ENCODE assay signal across 26 mouse cellular contexts in genomic region chr19:23984186-23984585, GRCm38 (mm10). TPM values are rescaled to one million over a fixed set of nuclear protein-coding genes. Genes with fewer than 3 reads are reported as not detected.
A peak's percentile ranks its signal among the peaks of the same experiment; 100 is the strongest.
DNase-seq lines count a peak whose midpoint lies in the region; ATAC-seq and TF ChIP-seq lines count a peak whose summit lies in the region.
"Had no signal": no experiment of that assay in that cellular context is flagged by ENCODE, and none has a peak within 500 bp of the region (broad histone marks: within the 10 kb centered on the region; RNA-seq: fewer than 3 reads in every experiment).

No protein-coding gene starts in this region.

- H3K27ac ChIP-seq in forebrain, postnatal 0 days (ENCODE audit: low read depth, low read length): no peak overlapping the region
- no peak overlapping the region for H3K27ac ChIP-seq in forebrain, embryonic 15.5 days (replicated peaks)
- peak overlapping the region; percentile 26; the same call in 1 of the 2 replicates for H3K27ac ChIP-seq in hindbrain, embryonic 14.5 days
- no peak overlapping the region for H3K27ac ChIP-seq in hindbrain, embryonic 11.5 days (ENCODE audit: low read depth, low read length)
- no peak overlapping the region for H3K27ac ChIP-seq in midbrain, embryonic 14.5 days (replicated peaks; ENCODE audit: low read depth, low read length)
- no peak overlapping the region for H3K27ac ChIP-seq in midbrain, embryonic 10.5 days (replicated peaks)
- H3K27ac ChIP-seq: embryonic facial prominence, embryonic 10.5 days; embryonic facial prominence, embryonic 12.5 days; forebrain, embryonic 13.5 days had no signal

- no peak for ATAC-seq in forebrain, postnatal 0 days
- no peak for ATAC-seq in forebrain, embryonic 15.5 days (replicated peaks)
- no peak for ATAC-seq in hindbrain, embryonic 14.5 days (ENCODE audit: low FRiP score)
- no peak for ATAC-seq in hindbrain, embryonic 11.5 days (ENCODE audit: low FRiP score)
- no peak for ATAC-seq in midbrain, embryonic 14.5 days (ENCODE audit: low FRiP score, low TSS enrichment)
- ATAC-seq: activated CD4-positive, CD25-positive, alpha-beta regulatory T cell, adult 4 months; CD4-positive, CD25-positive, alpha-beta regulatory T cell, adult 4 months; forebrain, embryonic 13.5 days; forebrain, embryonic 16.5 days; Patski had no signal

- no peaks in the 10 kb centered on the region for H3K27me3 ChIP-seq in forebrain, postnatal 0 days (ENCODE audit: insufficient read depth, low read length)
- no peaks in the 10 kb centered on the region for H3K27me3 ChIP-seq in forebrain, embryonic 15.5 days
- H3K27me3 ChIP-seq in hindbrain, embryonic 14.5 days (ENCODE audit: control insufficient read depth, insufficient read depth, low read length): no peaks in the 10 kb centered on the region
- no peaks in the 10 kb centered on the region for H3K27me3 ChIP-seq in hindbrain, embryonic 11.5 days (ENCODE audit: control insufficient read depth, insufficient read depth, low read length)
- no peaks in the 10 kb centered on the region for H3K27me3 ChIP-seq in midbrain, embryonic 14.5 days (ENCODE audit: control insufficient read depth, insufficient read depth, low read length)
- no peaks in the 10 kb centered on the region for H3K27me3 ChIP-seq in midbrain, embryonic 10.5 days (ENCODE audit: low read depth, poor library complexity, severe bottlenecking)
- H3K27me3 ChIP-seq: CH12.LX; embryonic facial prominence, embryonic 12.5 days; forebrain, embryonic 13.5 days; Patski had no signal

- no peak overlapping the region for H3K4me2 ChIP-seq in forebrain, postnatal 0 days (ENCODE audit: low read depth)
- no peak overlapping the region for H3K4me2 ChIP-seq in forebrain, embryonic 15.5 days (replicated peaks)
- no peak overlapping the region for H3K4me2 ChIP-seq in hindbrain, embryonic 14.5 days (replicated peaks)
- no peak overlapping the region for H3K4me2 ChIP-seq in hindbrain, embryonic 11.5 days (replicated peaks; ENCODE audit: low read depth, low read length)
- no peak overlapping the region for H3K4me2 ChIP-seq in midbrain, embryonic 14.5 days (ENCODE audit: low read length)
- H3K4me2 ChIP-seq: embryonic facial prominence, embryonic 12.5 days; forebrain, embryonic 13.5 days had no signal

- no peaks in the 10 kb centered on the region; the same call in 1 of the 2 replicates for H3K36me3 ChIP-seq in forebrain, postnatal 0 days (ENCODE audit: insufficient read depth)
- no peaks in the 10 kb centered on the region for H3K36me3 ChIP-seq in forebrain, embryonic 15.5 days
- no peaks in the 10 kb centered on the region for H3K36me3 ChIP-seq in hindbrain, embryonic 14.5 days (replicated peaks; ENCODE audit: control insufficient read depth, insufficient read depth)
- H3K36me3 ChIP-seq in hindbrain, embryonic 11.5 days (ENCODE audit: control insufficient read depth, insufficient read depth, low read length): no peaks in the 10 kb centered on the region
- no peaks in the 10 kb centered on the region for H3K36me3 ChIP-seq in midbrain, embryonic 14.5 days (ENCODE audit: control insufficient read depth, insufficient read depth, low read length)
- H3K36me3 ChIP-seq in midbrain, embryonic 10.5 days: peaks cover 5% of the 10 kb centered on the region; the same call in 1 of the 2 replicates
- H3K36me3 ChIP-seq: embryonic facial prominence, embryonic 10.5 days; embryonic facial prominence, embryonic 12.5 days; G1E had no signal

- no peak overlapping the region for H3K9ac ChIP-seq in forebrain, postnatal 0 days
- H3K9ac ChIP-seq in forebrain, embryonic 15.5 days (replicated peaks): no peak overlapping the region
- H3K9ac ChIP-seq in hindbrain, embryonic 14.5 days: no peak overlapping the region
- no peak overlapping the region for H3K9ac ChIP-seq in hindbrain, embryonic 11.5 days (ENCODE audit: low read depth, low read length)
- H3K9ac ChIP-seq in midbrain, embryonic 14.5 days (replicated peaks; ENCODE audit: low read length): no peak overlapping the region
- H3K9ac ChIP-seq: embryonic facial prominence, embryonic 12.5 days; forebrain, embryonic 13.5 days had no signal

- WGBS in forebrain, postnatal 0 days: 60% methylated on average over 6 of the region's 6 CpGs
- WGBS in forebrain, embryonic 15.5 days: 57% methylated on average over 6 of the region's 6 CpGs
- WGBS in hindbrain, embryonic 14.5 days: 41% methylated on average over 6 of the region's 6 CpGs
- 78% methylated on average over 6 of the region's 6 CpGs for WGBS in hindbrain, embryonic 11.5 days
- 48% methylated on average over 6 of the region's 6 CpGs for WGBS in midbrain, embryonic 14.5 days
- WGBS in midbrain, embryonic 10.5 days: 87% methylated on average over 6 of the region's 6 CpGs

- H3K4me1 ChIP-seq in forebrain, postnatal 0 days (ENCODE audit: insufficient read depth): no peaks in the 10 kb centered on the region
- no peaks in the 10 kb centered on the region for H3K4me1 ChIP-seq in forebrain, embryonic 15.5 days
- H3K4me1 ChIP-seq in hindbrain, embryonic 14.5 days (replicated peaks; ENCODE audit: control insufficient read depth, insufficient read depth, low read length): peaks cover 3% of the 10 kb centered on the region; the same call in 1 of the 2 replicates
- H3K4me1 ChIP-seq in hindbrain, embryonic 11.5 days (replicated peaks; ENCODE audit: control insufficient read depth, insufficient read depth, low read length): no peaks in the 10 kb centered on the region
- H3K4me1 ChIP-seq in midbrain, embryonic 14.5 days (ENCODE audit: control insufficient read depth, insufficient read depth, low read length): peaks cover 5% of the 10 kb centered on the region; the same call in 1 of the 2 replicates
- H3K4me1 ChIP-seq in midbrain, embryonic 10.5 days: no peaks in the 10 kb centered on the region
- H3K4me1 ChIP-seq: embryonic facial prominence, embryonic 10.5 days; embryonic facial prominence, embryonic 12.5 days; forebrain, embryonic 13.5 days had no signal

- TF ChIP-seq CTCF in forebrain, postnatal 0 days (IDR thresholded peaks at IDR 0.05; ENCODE audit: low read depth): no peak

- no peaks in the 10 kb centered on the region for H3K9me3 ChIP-seq in forebrain, postnatal 0 days (ENCODE audit: low read length)
- H3K9me3 ChIP-seq in forebrain, embryonic 15.5 days: no peaks in the 10 kb centered on the region
- no peaks in the 10 kb centered on the region for H3K9me3 ChIP-seq in hindbrain, embryonic 14.5 days (ENCODE audit: control insufficient read depth, low read length)
- H3K9me3 ChIP-seq in hindbrain, embryonic 11.5 days (ENCODE audit: control insufficient read depth, low read length): no peaks in the 10 kb centered on the region
- H3K9me3 ChIP-seq in midbrain, embryonic 14.5 days (ENCODE audit: control insufficient read depth, low read length): no peaks in the 10 kb centered on the region
- H3K9me3 ChIP-seq in midbrain, embryonic 10.5 days (replicated peaks): no peaks in the 10 kb centered on the region
- H3K9me3 ChIP-seq: embryonic facial prominence, embryonic 10.5 days; embryonic facial prominence, embryonic 12.5 days; forebrain, embryonic 13.5 days; G1E had no signal

- H3K4me3 ChIP-seq in forebrain, postnatal 0 days (ENCODE audit: low read depth, low read length): no peak overlapping the region
- H3K4me3 ChIP-seq in forebrain, embryonic 15.5 days: no peak overlapping the region
- no peak overlapping the region for H3K4me3 ChIP-seq in hindbrain, embryonic 14.5 days (replicated peaks; ENCODE audit: low read length)
- H3K4me3 ChIP-seq in hindbrain, embryonic 11.5 days (ENCODE audit: low read depth, low read length): no peak overlapping the region
- H3K4me3 ChIP-seq in midbrain, embryonic 14.5 days (replicated peaks; ENCODE audit: low read depth, low read length): no peak overlapping the region
- H3K4me3 ChIP-seq in midbrain, embryonic 10.5 days: no peak overlapping the region
- H3K4me3 ChIP-seq: embryonic facial prominence, embryonic 10.5 days; embryonic facial prominence, embryonic 12.5 days; forebrain, embryonic 13.5 days had no signal

- peak; percentile 4 for DNase-seq in forebrain, postnatal 0 days
- DNase-seq in hindbrain, embryonic 14.5 days (ENCODE audit: low spot score): peak; percentile 28
- no peak for DNase-seq in hindbrain, embryonic 11.5 days (ENCODE audit: low spot score)
- DNase-seq in midbrain, embryonic 14.5 days: peak; percentile 58
- DNase-seq in midbrain, embryonic 10.5 days (ENCODE audit: low spot score): no peak
- DNase-seq in retina, embryonic 14.5 days (ENCODE audit: low spot score): peak; percentile 53
- DNase-seq in retina, postnatal 1 day: no peak
- DNase-seq: adrenal gland, adult 8-10 months; adrenal gland, postnatal 14 days; adrenal gland, postnatal 36 days; B cell, adult 2 months; cerebellum, adult 11-12 months; cerebellum, adult 2 months; cerebellum, adult 9-10 months; cerebellum, postnatal 10 days; cerebellum, postnatal 25 days had no signal

RNA-seq across cellular contexts. Expression of gene Fam189a2, which starts 46.6 kb away (rescaled TPM):
- 8.2 and 8.4 TPM in 2 replicates for total RNA-seq in forebrain, postnatal 0 days (2014; rRNA removed)
- polyA plus RNA-seq in forebrain, postnatal 0 days (2015; fragmentation: Nextera tagmentation; extraction: Ambion mirVana): 1.8 and 2.5 TPM in 2 replicates
- polyA plus RNA-seq in forebrain, embryonic 15.5 days (2015; fragmentation: Nextera tagmentation; extraction: Ambion mirVana): 0.48 and 0.57 TPM in 2 replicates
- polyA plus RNA-seq in hindbrain, embryonic 14.5 days (2014; fragmentation: Nextera tagmentation; extraction: Ambion mirVana): 2.7 and 2.8 TPM in 2 replicates
- polyA plus RNA-seq in hindbrain, embryonic 11.5 days (2014; fragmentation: Nextera tagmentation; extraction: Ambion mirVana): 0.77 and 1.7 TPM in 2 replicates
- 3.0 and 3.5 TPM in 2 replicates for polyA plus RNA-seq in midbrain, embryonic 14.5 days (2014; fragmentation: Nextera tagmentation; extraction: Ambion mirVana)
- polyA plus RNA-seq in midbrain, embryonic 10.5 days (2016; fragmentation: Nextera tagmentation; extraction: Ambion mirVana): 0.95 and 1.1 TPM in 2 replicates
- total RNA-seq: CH12.LX had no signal
- polyA plus RNA-seq: activated CD4-positive, CD25-positive, alpha-beta regulatory T cell, adult 4 months; CD4-positive, CD25-positive, alpha-beta regulatory T cell, adult 4 months; G1E had no signal

Comparison
In these comparisons a context has a peak if more than half of its experiments do, and no peak if none do; other contexts are left out.
1. DNase-seq: peak in forebrain, postnatal 0 days (single experiment), hindbrain, embryonic 14.5 days (single experiment), midbrain, embryonic 14.5 days (single experiment) and retina, embryonic 14.5 days (single experiment); none in hindbrain, embryonic 11.5 days (single experiment), midbrain, embryonic 10.5 days (single experiment) and retina, postnatal 1 day (single experiment).